12 mouse cellular contexts compared by ENCODE assay signal in the genomic region with DNA sequence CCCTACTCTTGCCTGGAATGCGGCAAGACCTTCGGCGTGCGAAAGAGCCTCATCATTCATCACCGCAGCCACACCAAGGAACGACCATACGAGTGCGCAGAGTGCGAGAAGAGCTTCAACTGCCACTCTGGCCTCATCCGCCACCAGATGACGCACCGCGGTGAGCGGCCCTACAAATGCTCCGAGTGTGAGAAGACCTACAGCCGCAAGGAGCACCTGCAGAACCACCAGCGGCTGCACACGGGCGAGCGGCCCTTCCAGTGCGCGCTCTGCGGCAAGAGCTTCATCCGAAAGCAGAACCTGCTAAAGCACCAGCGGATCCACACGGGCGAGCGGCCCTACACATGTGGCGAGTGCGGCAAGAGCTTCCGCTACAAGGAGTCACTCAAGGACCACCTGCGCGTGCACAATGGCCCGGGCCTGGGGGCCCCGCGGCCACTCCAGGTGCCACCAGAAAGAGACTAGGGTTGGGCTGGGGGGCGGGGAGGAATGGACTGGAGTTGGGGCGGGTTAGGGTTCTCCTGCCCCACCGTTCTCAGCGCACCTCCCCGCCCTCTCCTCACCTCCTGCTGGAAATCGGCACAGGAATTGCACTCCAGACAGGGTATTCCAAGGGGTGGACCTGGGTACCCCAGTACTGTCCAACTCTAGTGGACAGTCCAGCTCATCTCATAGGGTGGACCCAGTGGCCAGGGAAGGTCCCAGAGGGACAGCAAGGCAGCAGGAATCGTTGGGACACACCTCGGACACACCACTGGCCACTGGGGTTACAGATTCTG. TPM values are rescaled to one million over a fixed set of nuclear protein-coding genes. Genes with fewer than 3 reads are reported as not detected.
DNase-seq lines count a peak whose midpoint lies in the region; ATAC-seq and TF ChIP-seq lines count a peak whose summit lies in the region.
"Had no signal": no experiment of that assay in that cellular context is flagged by ENCODE, and none has a peak within 500 bp of the region (broad histone marks: within the 10 kb centered on the region; RNA-seq: fewer than 3 reads in every experiment).

No protein-coding gene starts in this region.

- WGBS in embryonic facial prominence, embryonic 11.5 days: 57% methylated on average over 44 of the region's 44 CpGs
- 52% methylated on average over 44 of the region's 44 CpGs for WGBS in midbrain, embryonic 11.5 days
- 81% methylated on average over 44 of the region's 44 CpGs for WGBS in stomach, postnatal 0 days

- no peak overlapping the region for H3K4me2 ChIP-seq in embryonic facial prominence, embryonic 11.5 days (ENCODE audit: low read depth, low read length)
- no peak overlapping the region for H3K4me2 ChIP-seq in midbrain, embryonic 11.5 days
- no peak overlapping the region for H3K4me2 ChIP-seq in stomach, postnatal 0 days (replicated peaks; ENCODE audit: low read depth)

- 0 out of 2 replicates have a peak, but pooled peaks have one; percentile 8 for ATAC-seq in embryonic facial prominence, embryonic 11.5 days (replicated peaks; ENCODE audit: insufficient number of reproducible peaks, low FRiP score, low TSS enrichment, low read depth)
- ATAC-seq in midbrain, embryonic 11.5 days (ENCODE audit: low FRiP score): peak; percentile 11; the same call in 1 of the 2 replicates
- ATAC-seq in stomach, postnatal 0 days (ENCODE audit: low FRiP score, low TSS enrichment): no peak
- ATAC-seq: inflammation-experienced regulatory T-cells, adult 6 months had no signal

- H3K4me3 ChIP-seq in testis, adult 2 months (ENCODE audit: control insufficient read depth, low read depth, low read length): peak overlapping the region; percentile 70
- no peak overlapping the region for H3K4me3 ChIP-seq in embryonic facial prominence, embryonic 11.5 days (ENCODE audit: low read depth, low read length)
- no peak overlapping the region for H3K4me3 ChIP-seq in midbrain, embryonic 11.5 days (ENCODE audit: low read depth, low read length)
- H3K4me3 ChIP-seq in stomach, postnatal 0 days (ENCODE audit: low read depth, low read length): no peak overlapping the region
- H3K4me3 ChIP-seq: megakaryocyte, embryonic 14.5 days had no signal

- H3K27ac ChIP-seq in testis, adult 2 months (ENCODE audit: control insufficient read depth, insufficient read depth, low read depth, low read length): no peak overlapping the region
- no peak overlapping the region for H3K27ac ChIP-seq in embryonic facial prominence, embryonic 11.5 days (replicated peaks; ENCODE audit: low read depth, low read length)
- H3K27ac ChIP-seq in midbrain, embryonic 11.5 days (ENCODE audit: low read depth, low read length): no peak overlapping the region
- no peak overlapping the region for H3K27ac ChIP-seq in stomach, postnatal 0 days (replicated peaks)

- H3K9me3 ChIP-seq in embryonic facial prominence, embryonic 11.5 days (replicated peaks; ENCODE audit: control insufficient read depth, low read length): no peaks in the 10 kb centered on the region
- H3K9me3 ChIP-seq in midbrain, embryonic 11.5 days (ENCODE audit: control insufficient read depth, low read length): no peaks in the 10 kb centered on the region
- H3K9me3 ChIP-seq in stomach, postnatal 0 days (ENCODE audit: control insufficient read depth, low read length): no peaks in the 10 kb centered on the region

- no peak for TF ChIP-seq CTCF in testis, adult 2 months (IDR thresholded peaks at IDR 0.05; ENCODE audit: control insufficient read depth, insufficient read depth, insufficient replicate concordance, low read depth, low read length)
- no peak for TF ChIP-seq CTCF in stomach, postnatal 0 days (IDR thresholded peaks at IDR 0.05; ENCODE audit: low read depth)

- H3K9ac ChIP-seq in embryonic facial prominence, embryonic 11.5 days (replicated peaks; ENCODE audit: low read length): no peak overlapping the region
- no peak overlapping the region for H3K9ac ChIP-seq in midbrain, embryonic 11.5 days (ENCODE audit: low read length)
- H3K9ac ChIP-seq in stomach, postnatal 0 days (ENCODE audit: low read length): no peak overlapping the region

- TF ChIP-seq POLR2A in testis, adult 2 months (IDR thresholded peaks at IDR 0.05; ENCODE audit: control insufficient read depth, low read depth, low read length): no peak

- no peak for TF ChIP-seq EP300 in stomach, postnatal 0 days (optimal IDR thresholded peaks at IDR 0.05)

- H3K36me3 ChIP-seq in testis, adult 2 months (ENCODE audit: control insufficient read depth, insufficient read depth, low read length): no peaks in the 10 kb centered on the region
- peaks cover 24% of the 10 kb centered on the region for H3K36me3 ChIP-seq in embryonic facial prominence, embryonic 11.5 days (replicated peaks; ENCODE audit: control insufficient read depth, insufficient read depth, low read depth, low read length)
- H3K36me3 ChIP-seq in midbrain, embryonic 11.5 days (ENCODE audit: control insufficient read depth, insufficient read depth, low read length): peaks cover 15% of the 10 kb centered on the region
- peaks cover 14% of the 10 kb centered on the region; the same call in 1 of the 2 replicates for H3K36me3 ChIP-seq in stomach, postnatal 0 days (ENCODE audit: control insufficient read depth, insufficient read depth, low read length)

- H3K27me3 ChIP-seq in testis, adult 2 months (ENCODE audit: control insufficient read depth, insufficient read depth, low read length): no peaks in the 10 kb centered on the region
- no peaks in the 10 kb centered on the region; the same call in 1 of the 2 replicates for H3K27me3 ChIP-seq in embryonic facial prominence, embryonic 11.5 days (ENCODE audit: control insufficient read depth, insufficient read depth, low read length)
- peaks cover 8% of the 10 kb centered on the region for H3K27me3 ChIP-seq in midbrain, embryonic 11.5 days (ENCODE audit: control insufficient read depth, insufficient read depth, low read length)
- no peaks in the 10 kb centered on the region for H3K27me3 ChIP-seq in stomach, postnatal 0 days (ENCODE audit: control insufficient read depth, insufficient read depth, low read length)
- H3K27me3 ChIP-seq: megakaryocyte, embryonic 14.5 days had no signal

- H3K4me1 ChIP-seq in testis, adult 2 months (ENCODE audit: control insufficient read depth, insufficient read depth, low read length): peaks cover 12% of the 10 kb centered on the region
- no peaks in the 10 kb centered on the region for H3K4me1 ChIP-seq in embryonic facial prominence, embryonic 11.5 days (ENCODE audit: control insufficient read depth, insufficient read depth, low read length)
- H3K4me1 ChIP-seq in midbrain, embryonic 11.5 days (ENCODE audit: control insufficient read depth, insufficient read depth, low read length): no peaks in the 10 kb centered on the region
- H3K4me1 ChIP-seq in stomach, postnatal 0 days (replicated peaks; ENCODE audit: control insufficient read depth, insufficient read depth): no peaks in the 10 kb centered on the region
- H3K4me1 ChIP-seq: megakaryocyte, embryonic 14.5 days had no signal

- no peak for DNase-seq in testis, postnatal 10 days (ENCODE audit: low spot score)
- no peak for DNase-seq in embryonic facial prominence, embryonic 11.5 days (ENCODE audit: low spot score)
- DNase-seq in midbrain, embryonic 11.5 days (ENCODE audit: low spot score, missing footprints): no peak
- no peak for DNase-seq in kidney, postnatal 10 days
- DNase-seq in stomach, postnatal 0 days (ENCODE audit: low spot score): no peak
- no peak for DNase-seq in layer of hippocampus, postnatal 10 days (ENCODE audit: low spot score in 2 of 2)
- DNase-seq: adrenal gland, adult 2 months; heart, adult 18-20 months; kidney, postnatal 36 days had no signal

RNA-seq across cellular contexts. Expression of a gene that starts 15.2 kb away (rescaled TPM):
- polyA plus RNA-seq in testis, adult 2 months (2012; rRNA removed): 11.3 and 12.3 TPM in 2 replicates
- 13.6 and 14.0 TPM in 2 replicates for polyA plus RNA-seq in embryonic facial prominence, embryonic 11.5 days (2014; fragmentation: Nextera tagmentation; extraction: Ambion mirVana)
- 12.0 and 13.1 TPM in 2 replicates for polyA plus RNA-seq in midbrain, embryonic 11.5 days (2014; fragmentation: Nextera tagmentation; extraction: Ambion mirVana)
- 8.1 and 8.2 TPM in 2 replicates for polyA plus RNA-seq in stomach, postnatal 0 days (2015; fragmentation: Nextera tagmentation; extraction: Ambion mirVana)
- total RNA-seq in layer of hippocampus, postnatal 10 days (2021): 10 to 100 TPM; 16.9 to 17.2 TPM

RNA-seq across cellular contexts. Expression of a gene that starts 28.1 kb away (rescaled TPM):
- 1.2 and 1.4 TPM in 2 replicates for polyA plus RNA-seq in testis, adult 2 months (2012; rRNA removed)
- polyA plus RNA-seq in embryonic facial prominence, embryonic 11.5 days (2014; fragmentation: Nextera tagmentation; extraction: Ambion mirVana): 12.2 and 12.3 TPM in 2 replicates
- 12.6 and 13.6 TPM in 2 replicates for polyA plus RNA-seq in midbrain, embryonic 11.5 days (2014; fragmentation: Nextera tagmentation; extraction: Ambion mirVana)
- polyA plus RNA-seq in stomach, postnatal 0 days (2015; fragmentation: Nextera tagmentation; extraction: Ambion mirVana): 6.8 and 7.5 TPM in 2 replicates
- 10 to 100 TPM; 25.9 to 26.5 TPM for total RNA-seq in layer of hippocampus, postnatal 10 days (2021)

RNA-seq across cellular contexts. Expression of a gene that starts 48.1 kb away (rescaled TPM):
- polyA plus RNA-seq in testis, adult 2 months (2012; rRNA removed): 62.3 and 67.9 TPM in 2 replicates
- polyA plus RNA-seq in embryonic facial prominence, embryonic 11.5 days (2014; fragmentation: Nextera tagmentation; extraction: Ambion mirVana): 7.2 and 8.0 TPM in 2 replicates
- 6.6 and 6.9 TPM in 2 replicates for polyA plus RNA-seq in midbrain, embryonic 11.5 days (2014; fragmentation: Nextera tagmentation; extraction: Ambion mirVana)
- polyA plus RNA-seq in stomach, postnatal 0 days (2015; fragmentation: Nextera tagmentation; extraction: Ambion mirVana): 3.9 and 4.5 TPM in 2 replicates
- total RNA-seq in layer of hippocampus, postnatal 10 days (2021): 10 to 100 TPM; 21.9 to 25.0 TPM
